Mouse (Mus musculus) large intestine, adult 2 months (tissue): ENCODE measurements around the gene Lag3. TPM values are rescaled to one million over a fixed set of nuclear protein-coding genes. Genes with fewer than 3 reads are reported as not detected.

Experiments
- DNase-seq: peaks from one replicate; pipeline ENCODE4 v3.0.0-alpha.2; 2012; ENCODE audit warnings: low read depth, low spot score
- WGBS: fragments of 180-500 bp; shearing (Covaris S2); methylation state at CpG from one replicate; pipeline ENCODE4 v1.1.7; 2018; 5-methylcytosine and 5-hydroxymethylcytosine counted together
- polyA plus RNA-seq: library from polyadenylated mRNA; depleted of rRNA; stranded (reverse); fragments of >200 nt; gene quantifications from 2 replicates; pipeline ENCODE4 v1.2.3, GENCODE M21; 2012; rRNA removed

Gene Lag3
- polyA plus RNA-seq = 3.8 and 4.7 TPM in 2 replicates

DNA sequence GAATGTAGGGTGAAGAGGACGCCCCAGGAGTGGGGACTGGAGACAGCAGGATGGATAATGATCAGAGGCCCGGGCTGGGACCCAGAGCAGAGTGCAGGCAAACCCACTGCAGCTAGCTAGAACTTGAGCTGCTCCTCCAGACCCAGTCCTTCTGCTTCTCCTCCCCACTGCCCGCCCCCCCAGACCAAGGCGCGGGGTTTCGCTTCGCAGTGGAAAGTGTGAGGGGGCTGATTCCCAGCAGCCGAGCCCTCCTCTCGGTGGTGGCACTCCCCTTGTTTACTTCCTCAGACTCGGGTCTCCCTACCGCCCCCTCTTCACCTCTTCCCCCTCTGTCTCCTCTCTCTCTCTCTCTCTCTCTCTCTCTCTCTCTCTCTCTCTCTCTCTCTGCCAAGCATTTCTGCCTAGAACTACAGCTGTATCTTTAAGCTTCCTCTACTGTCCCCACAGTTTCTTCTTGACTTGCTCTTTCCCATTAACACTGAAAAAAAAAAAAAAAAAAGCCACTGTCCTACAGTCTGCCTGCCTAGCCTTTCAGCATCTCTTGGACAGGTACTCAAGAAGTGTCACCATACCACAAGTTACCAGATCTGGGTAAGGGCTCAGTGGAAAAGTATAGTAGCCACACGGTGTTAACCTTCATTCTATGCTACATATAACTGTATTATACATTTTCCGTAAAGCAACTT is at the start of gene Lag3:
Gene Lag3 (minus strand): TSS at position 173 of the 686 bp plus-strand sequence.
- DNase-seq = no peak
- 44% methylated on average over 13 of the region's 13 CpGs for WGBS

DNA sequence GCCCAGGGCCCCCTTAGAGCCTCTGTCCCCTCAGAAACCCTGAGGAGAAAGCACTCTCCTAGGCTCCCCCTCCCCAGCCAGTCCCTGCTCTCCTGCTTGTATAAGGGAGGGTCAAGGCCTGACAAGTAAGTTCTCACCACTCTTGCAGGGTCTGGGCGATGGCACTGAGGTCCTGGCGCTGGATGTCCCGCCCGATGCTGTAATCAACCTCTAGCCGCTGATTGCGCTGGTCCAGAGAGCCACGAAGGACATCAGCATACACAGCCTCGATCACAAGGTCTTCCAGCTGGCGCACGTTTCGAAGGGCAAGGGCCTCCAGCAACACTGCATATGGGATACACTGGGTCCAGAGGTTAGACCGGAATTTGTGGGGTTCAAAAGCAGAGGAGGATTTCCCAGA is 49.5 kb upstream of the Lag3 start:
- DNase-seq = no peak
- WGBS = 85% methylated on average over 12 of the region's 12 CpGs

DNA sequence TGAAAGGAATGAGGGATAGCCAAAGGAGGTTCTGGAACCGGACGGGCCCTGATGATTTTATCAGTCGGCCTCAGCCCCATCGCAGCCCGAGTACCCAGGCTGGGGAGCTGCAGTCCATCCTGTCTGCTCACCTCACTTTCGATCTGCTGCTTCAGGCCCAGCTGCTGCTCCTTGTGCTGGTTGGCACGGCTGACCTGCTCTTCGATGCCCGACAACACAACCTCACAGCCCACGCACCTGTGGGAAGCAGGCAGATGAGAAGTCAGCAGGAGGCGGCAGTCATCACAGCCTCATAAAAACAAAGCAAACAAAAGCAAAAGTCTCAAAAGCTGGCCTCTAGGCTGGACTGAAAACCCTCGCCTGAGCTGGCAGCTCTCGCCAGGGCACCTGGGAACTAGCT is 48.5 kb upstream of the Lag3 start:
- DNase-seq = no peak
- WGBS = 40% methylated on average over 13 of the region's 13 CpGs

DNA sequence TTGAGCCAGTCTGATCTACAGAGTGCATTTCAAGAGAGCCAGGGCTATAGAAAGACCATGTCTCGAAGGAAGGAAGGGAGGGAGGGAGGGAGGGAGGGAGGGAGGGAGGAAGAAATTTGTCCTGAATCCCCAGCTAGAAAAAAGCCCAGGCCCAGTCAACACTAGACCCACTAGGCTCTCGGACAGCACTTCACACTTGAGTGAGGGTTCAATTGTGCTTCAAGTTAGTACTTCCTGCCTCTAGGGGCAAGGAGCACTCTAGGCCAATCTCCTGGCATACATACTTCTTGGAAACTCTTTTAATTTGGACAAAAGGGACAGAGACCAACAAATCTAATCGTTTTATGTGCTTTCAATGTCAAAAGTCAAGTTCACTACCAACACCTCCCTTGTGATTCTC is 46.6 kb upstream of the Lag3 start:
- WGBS = 76% methylated on average over 3 of the region's 3 CpGs
- no peak for DNase-seq

DNA sequence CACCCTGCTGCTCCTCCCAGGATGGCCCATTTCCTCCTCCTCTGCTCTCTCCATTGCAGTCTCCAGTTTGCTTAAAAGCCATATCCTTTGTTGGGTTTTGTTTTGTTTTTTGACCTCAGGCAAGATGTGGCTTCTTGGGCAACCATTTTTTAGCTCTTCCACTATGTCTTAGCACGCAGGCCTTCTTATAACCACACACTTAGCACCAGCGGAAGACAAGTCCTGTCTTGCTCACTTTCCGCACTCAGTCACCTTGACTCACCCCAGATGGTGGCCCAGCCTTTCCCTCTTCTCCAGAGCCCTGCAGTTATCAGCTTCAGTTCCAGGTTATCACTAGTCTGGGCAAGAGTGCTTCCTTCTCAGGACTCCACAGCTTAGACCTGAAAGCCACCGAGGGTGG is 43.7 kb upstream of the Lag3 start:
- 98% methylated on average over 4 of the region's 4 CpGs for WGBS
- no peak for DNase-seq

DNA sequence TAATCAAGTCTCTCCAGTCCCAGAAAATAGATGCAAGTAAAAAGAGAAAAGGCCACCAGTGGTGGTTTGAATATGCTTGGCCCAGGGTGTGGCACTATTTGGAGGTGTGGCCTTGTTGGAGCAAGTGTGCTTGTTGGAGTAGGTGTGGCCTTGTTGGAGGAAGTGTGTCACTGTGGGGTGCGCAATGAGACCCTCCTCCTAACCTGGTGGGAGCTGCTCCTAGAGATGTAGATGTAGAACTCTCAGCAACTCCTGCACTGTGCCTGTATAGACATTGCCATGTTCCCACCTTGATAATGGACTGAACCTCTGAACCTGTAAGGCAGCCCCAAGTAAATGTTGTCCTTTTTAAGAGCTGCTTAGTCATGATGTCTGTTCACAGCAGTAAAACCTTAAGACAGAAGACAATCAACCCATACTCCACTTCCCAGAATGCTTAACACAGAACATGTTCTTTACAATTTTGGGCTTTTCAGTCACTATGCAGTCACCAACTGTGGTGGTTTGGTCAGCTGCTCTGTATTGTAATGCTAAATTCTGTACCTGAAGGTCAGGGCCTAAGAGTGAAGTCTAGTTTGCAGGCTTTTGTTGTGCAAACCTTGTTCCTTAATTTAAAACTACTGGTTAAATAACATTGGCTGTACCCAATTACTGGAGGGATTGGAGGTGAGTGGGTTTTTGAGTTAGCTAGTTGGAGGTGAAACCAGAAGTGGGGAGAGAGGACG is 42.6 kb upstream of the Lag3 start:
- WGBS = 90% methylated on average over 2 of the region's 2 CpGs
- no peak for DNase-seq

DNA sequence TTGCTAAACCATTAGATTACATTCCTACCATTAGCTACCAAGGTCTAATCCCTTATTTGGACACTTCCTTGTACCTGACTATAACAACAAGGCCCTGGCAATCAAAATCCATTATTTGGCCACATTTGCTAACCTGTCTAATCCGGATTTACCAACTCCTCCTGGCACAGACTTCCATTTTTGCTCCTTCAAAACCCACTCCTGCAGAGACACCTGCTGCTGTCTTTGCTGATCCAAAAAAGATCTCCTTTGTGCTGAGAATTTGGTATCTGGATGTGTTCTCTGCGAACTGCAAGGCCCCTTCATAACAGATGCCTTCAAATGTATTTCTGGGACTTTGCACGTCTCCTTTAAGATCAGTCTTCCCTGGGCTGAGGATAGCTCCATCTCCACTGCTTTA is 32.0 kb upstream of the Lag3 start:
- DNase-seq = no peak
- 81% methylated on average over 3 of the region's 3 CpGs for WGBS

DNA sequence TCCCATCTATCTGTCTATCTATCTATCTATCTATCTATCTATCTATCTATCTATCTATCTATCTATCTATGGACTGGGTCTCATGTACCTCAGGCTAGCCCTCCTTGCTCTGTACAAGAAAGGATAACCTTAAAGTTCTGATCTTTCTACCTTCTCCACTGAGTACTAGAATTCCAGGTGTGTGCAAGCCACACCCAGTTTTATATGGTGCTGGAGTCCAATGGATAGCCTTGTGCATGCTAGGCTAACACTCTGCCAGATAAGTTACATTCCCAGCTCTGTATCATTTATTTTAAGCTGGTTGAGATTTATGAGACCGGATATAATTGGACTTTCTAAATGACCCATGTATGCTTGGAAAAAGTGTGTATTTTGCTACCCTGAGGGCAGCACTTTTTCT is 30.2 kb upstream of the Lag3 start:
- WGBS = 30% methylated on average over 1 of the region's 1 CpGs
- no peak for DNase-seq

DNA sequence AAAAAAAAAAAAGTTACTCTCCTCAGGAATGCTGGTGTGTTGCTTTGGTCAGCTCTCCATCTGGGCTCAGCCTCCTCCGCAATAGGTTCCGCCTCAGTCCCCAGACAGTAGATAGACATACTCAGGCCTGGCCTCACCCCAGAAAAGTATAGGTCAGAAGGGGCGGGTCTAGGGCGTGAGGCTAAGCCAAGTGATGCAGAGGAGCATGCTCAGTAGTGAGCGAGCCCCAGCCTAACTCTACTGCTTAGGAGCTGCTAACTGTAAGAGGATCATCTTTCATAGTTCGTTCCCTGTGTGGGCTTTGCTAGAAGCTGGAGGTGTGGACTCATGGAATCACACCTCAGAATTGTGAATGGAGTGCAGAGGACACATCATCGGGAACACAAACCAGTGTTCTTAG is 27.0 kb upstream of the Lag3 start:
- 86% methylated on average over 7 of the region's 7 CpGs for WGBS
- no peak for DNase-seq

DNA sequence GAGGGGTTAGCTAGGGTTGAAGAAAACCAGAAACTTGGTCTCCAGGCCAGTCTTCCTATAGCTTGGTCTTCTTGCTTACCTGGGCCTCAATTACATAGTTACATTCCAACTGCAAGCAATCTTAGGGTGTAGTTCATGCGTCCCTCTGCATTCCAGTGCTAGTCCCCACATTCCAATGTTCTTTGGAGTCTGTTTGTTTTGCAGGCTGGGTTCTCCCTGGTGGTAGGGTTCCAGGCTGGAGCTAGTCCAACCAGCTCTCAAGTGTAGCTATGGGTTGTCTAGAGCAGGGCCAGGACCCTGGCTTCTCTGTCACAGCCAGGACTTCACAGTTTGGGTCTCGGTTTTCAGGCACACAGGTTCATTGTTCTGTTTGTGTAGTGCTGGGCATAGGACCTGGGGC is 26.0 kb upstream of the Lag3 start:
- 58% methylated on average over 2 of the region's 2 CpGs for WGBS
- no peak for DNase-seq

DNA sequence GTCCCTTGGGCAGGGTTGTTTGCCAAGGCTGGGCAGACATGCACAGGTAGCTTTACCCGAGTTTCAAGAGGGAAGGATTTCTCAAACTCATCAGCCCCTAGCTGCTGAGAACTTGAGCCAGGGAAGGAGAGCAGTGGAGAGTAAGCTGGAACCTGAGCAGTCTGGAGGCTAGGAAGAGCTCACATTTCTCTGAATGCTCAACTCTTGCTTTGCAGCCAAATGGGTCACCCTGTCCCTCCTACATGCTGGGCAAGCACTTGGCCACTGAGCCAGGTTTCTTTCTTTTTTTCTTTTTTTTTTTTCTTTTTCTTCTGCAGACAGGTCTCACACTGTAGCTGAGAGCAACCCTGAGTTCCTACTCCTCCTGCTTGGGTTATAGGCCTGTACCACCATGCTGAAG is 25.2 kb upstream of the Lag3 start:
- WGBS = 58% methylated on average over 1 of the region's 1 CpGs
- DNase-seq = no peak

DNA sequence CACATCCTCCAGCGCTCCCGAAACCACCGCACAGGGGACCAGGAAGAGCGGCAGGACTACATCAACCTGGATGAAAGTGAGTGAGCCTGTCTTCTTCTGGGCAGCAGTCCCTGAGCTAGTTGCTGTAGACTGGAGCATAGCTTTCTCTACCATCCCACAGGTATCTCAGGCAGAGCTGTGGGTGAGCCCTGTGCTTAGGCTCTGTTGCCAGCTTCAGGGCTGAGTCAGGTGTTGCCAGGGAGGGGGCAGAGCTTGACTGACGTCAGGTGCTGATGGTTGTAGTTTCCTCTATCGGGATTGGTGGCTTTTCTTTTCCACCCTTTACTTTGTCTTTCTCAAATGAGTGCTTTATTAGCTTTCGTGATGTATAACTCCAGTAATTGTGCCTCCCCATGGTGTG is 23.2 kb upstream of the Lag3 start:
- WGBS = 88% methylated on average over 7 of the region's 7 CpGs
- DNase-seq = no peak

DNA sequence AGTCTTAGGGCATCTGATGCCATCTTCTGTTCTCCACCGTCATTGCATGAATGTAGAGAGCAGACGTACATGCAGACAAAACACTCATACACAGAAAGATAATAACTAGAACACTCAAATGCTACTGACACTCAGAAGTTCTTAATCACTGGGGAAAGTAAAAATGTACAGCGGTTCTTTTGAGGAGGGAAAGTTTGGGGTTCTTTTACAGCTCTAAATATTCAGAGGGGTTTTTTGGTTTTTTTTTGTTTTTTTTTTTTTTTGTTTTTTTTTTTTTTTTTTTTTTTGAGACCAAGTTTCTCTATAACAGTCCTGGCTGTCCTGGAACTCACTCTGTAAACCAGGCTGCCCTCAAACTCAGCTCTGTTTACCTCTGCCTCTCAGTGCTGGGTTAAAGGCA is 21.6 kb upstream of the Lag3 start:
- no peak for DNase-seq
- 88% methylated on average over 3 of the region's 3 CpGs for WGBS

DNA sequence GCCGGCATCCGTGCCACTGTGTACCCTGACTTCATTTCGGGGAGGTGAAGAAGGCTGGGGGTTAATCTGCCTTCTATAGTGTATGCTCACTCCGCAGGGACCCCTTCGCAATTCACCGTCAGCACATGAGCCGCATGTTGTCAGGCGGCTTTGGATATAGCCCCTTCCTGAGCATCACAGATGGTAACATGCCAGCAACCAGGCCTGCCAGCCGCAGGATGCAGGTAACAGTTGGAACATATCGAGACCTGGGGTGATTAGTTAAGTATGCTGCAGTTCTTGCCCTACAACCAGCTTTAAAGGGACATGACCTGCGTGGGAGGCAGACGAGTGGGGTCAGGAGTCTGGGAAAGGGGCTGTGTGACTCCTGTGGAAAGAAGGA is 20.8 kb upstream of the Lag3 start:
- 48% methylated on average over 12 of the region's 12 CpGs for WGBS
- no peak for DNase-seq

DNA sequence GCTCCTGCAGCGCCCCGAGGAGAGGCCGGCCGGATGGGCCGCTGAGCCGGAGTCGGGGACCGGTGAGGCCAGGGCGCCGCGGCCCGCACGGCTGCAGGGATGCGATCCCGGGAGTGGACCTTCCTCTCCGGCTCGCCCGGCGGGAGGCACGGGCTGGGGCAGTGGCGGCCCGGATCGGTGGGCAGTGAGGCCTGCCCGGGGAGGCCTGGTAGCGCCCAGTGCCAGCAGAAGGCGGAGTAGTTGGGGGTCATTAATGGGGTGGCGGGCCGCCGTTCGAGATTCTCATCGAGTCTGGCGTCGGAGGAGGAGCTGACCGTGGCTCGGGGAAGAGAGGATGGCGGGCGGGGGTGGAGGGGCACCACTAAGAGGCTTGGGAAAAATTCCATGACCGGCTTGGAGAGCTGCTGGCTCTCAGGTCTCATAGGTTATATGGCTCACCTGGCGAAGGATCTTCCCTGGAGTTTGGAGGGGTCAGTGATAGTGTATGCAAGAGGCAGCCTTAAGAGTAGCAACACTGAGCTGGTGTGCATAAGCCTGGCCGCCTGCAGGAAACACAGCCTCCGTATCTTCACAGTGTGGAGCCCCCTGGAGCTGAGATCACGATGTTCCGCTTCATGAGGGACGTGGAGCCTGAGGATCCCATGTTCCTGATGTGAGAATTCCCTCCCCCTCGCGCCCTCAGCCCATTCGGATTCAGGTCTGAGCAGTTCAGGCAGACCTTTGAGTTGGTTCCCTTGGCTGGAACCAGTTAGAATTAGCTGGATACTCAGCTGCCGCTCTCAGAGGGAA is 20.2 kb upstream of the Lag3 start:
- no peak for DNase-seq
- WGBS = 1% methylated on average over 48 of the region's 48 CpGs

DNA sequence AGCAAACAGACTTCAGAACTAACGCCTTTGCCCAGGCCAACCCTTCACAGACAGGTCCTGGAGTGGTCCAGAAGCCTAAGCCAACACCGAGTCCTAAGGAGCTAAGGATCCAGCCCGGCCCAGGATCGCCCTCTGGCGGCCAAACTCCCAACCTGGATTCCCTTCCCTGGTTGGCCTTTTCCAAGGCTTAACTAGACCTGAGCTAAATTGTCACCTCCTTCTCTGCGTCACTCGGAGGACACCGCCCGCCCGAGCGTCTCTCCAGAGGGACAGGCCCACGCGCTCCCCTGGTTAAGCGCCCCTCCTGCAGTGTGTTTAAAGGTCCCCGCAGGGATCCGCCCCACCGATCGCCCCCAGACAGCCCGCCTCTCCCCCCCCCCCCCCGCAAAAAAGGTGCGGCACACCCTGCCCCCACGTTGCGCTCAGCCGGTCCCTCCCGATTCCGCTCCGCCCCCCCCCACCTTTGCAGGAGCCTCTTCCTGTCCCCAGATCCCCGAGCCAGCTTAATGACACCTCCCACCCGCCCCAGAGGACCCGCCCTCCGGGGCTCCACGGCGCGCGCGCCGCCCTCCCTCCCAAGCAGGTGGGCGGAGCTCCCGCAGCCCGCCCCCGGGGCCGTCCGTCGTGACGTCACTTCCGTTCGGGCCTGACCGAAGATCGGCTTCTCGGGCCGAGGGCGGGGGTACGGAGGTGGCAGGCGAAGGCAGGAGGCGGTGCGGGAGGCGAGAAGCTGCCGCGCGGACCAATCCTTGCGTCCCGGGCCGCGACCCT is 19.4 kb upstream of the Lag3 start, which contains the start of gene Mlf2:
Gene Mlf2 (plus strand): TSS at position 633 of the 771 bp plus-strand sequence.
- DNase-seq = peak; percentile 98
- WGBS = 1% methylated on average over 61 of the region's 64 CpGs

DNA sequence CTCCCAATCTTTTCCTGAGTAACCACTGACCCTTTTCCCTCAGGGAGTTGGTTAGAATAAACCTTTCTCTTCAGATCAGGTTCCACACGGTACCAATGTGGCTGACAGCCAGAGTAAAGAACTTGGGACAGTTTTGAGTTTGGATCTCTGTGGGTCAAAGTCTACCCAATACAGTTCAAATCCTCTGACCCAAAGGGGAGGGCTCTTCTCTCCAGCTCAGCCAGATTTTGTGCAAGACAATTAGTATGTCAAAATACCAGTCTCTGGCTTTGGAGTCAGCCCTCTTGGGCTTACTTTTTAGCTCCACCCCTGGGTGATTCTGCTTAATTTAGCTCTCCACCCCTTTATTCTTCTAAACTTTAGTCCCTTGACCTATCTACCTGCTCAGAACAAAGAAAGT is 18.7 kb upstream of the Lag3 start:
- WGBS = 11% methylated on average over 1 of the region's 1 CpGs
- no peak for DNase-seq

DNA sequence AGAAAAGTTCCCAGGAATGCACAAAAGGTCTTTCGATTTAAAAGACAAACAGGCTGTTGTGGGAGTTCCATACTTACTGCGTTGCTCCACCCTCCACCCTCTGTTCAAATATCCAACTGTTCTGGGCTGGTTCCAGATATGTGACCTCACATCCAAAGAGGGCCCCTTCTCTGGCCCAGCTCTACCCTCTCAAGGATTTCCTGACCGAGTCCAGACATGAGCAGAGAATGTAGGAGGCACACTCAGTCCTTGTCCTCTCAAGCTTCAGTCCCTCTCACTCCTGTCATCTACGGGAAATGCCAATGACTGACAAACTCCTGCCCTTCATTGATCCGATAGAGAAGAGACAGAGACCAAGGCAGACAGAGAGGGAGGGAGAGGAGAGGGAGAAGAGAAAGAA is 14.4 kb upstream of the Lag3 start:
- no peak for DNase-seq
- 11% methylated on average over 5 of the region's 5 CpGs for WGBS

DNA sequence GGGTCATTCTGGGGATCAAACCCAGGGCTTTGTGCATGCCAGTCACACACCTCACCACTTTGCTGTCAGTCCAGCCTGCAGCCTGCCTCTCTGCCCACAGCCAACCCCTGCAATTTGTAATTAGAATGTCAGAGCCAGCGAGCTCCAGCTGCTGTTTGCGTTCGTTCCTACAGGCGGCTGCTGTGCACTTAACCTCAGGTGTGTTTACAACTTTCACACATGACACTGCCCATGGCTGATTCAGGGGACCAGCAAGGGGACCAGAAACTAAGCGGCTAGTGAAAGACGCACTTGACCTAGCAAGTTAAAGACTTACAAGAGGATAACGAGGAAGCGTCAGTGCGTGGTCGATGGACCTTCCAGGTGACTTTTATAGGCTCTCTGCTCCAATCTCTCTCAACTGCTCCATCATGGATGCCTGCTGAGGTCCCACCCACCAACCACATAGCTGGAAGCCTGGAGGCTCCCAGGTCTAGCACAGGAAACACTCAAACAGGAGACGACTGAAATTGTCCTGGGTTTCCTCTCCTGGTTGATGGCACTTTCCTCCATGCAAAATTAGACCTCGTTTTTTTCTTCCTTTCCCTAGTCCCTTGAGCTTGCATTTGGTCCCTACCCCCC is 13.8 kb upstream of the Lag3 start:
- 14% methylated on average over 12 of the region's 12 CpGs for WGBS
- no peak for DNase-seq

DNA sequence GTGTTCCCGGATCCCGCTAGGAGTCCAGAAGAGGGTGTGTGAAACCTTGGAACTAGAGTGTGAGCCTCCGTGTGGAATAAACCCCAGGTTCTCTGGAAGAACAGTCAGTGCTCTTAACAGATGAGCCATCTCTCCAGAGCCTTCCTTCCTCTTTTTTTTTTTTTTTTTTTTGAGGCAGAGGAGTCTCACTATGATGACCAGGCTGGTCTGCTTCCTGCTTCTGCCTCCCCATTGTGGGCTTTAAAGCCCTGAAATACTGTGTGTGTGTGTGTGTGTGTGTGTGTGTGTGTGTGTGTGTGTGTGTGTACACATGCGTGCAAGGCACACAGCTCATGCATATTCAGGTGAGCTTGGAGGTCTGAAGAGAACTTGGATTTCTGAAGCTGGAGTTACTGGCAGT is 10.0 kb upstream of the Lag3 start:
- DNase-seq = no peak
- 51% methylated on average over 4 of the region's 4 CpGs for WGBS
